Mouse (Mus musculus): Measurements from ENCODE around the gene Cela1. TPM values are rescaled to one million over a fixed set of nuclear protein-coding genes. Genes with fewer than 3 reads are reported as not detected.

Cela1 gene
- polyA plus RNA-seq, 1 experiment from 2014 or later, result 1.7 TPM

GRCm38 (mm10) chr15:100715399-100715993, 27.8 kb upstream of the Cela1 start:
- H3K27me3 ChIP-seq (ENCODE audit: control insufficient read depth, insufficient read depth, low read length), result no peaks in the 10 kb centered on the region
- no peak overlapping the region for H3K4me2 ChIP-seq (ENCODE audit: low read depth, low read length)
- H3K36me3 ChIP-seq (ENCODE audit: control insufficient read depth, insufficient read depth, low read length), result no peaks in the 10 kb centered on the region
- H3K9me3 ChIP-seq (ENCODE audit: control insufficient read depth, low read length), result no peaks in the 10 kb centered on the region
- H3K27ac ChIP-seq (ENCODE audit: low read depth, low read length), result no peak overlapping the region
- no peak overlapping the region for H3K9ac ChIP-seq (replicated peaks; ENCODE audit: low read depth, low read length)
- H3K4me3 ChIP-seq (ENCODE audit: low read depth, low read length), result no peak overlapping the region
- WGBS, result 76% methylated on average over 9 of the region's 9 CpGs
- H3K4me1 ChIP-seq (ENCODE audit: control insufficient read depth, insufficient read depth, low read length), result no peaks in the 10 kb centered on the region
- no peak for ATAC-seq (ENCODE audit: low read depth)

- no peaks in the 10 kb centered on the region for H3K4me1 ChIP-seq (ENCODE audit: control insufficient read depth, insufficient read depth, low read length)
- H3K4me3 ChIP-seq (ENCODE audit: low read depth, low read length), result no peak overlapping the region
- WGBS, result 94% methylated on average over 8 of the region's 8 CpGs
- no peaks in the 10 kb centered on the region for H3K9me3 ChIP-seq (ENCODE audit: control insufficient read depth, low read length)
- no peak overlapping the region for H3K9ac ChIP-seq (replicated peaks; ENCODE audit: low read depth, low read length)
- H3K27me3 ChIP-seq (ENCODE audit: control insufficient read depth, insufficient read depth, low read length), result no peaks in the 10 kb centered on the region
- H3K27ac ChIP-seq (ENCODE audit: low read depth, low read length), result no peak overlapping the region
- H3K4me2 ChIP-seq (ENCODE audit: low read depth, low read length), result no peak overlapping the region
- ATAC-seq (ENCODE audit: low read depth), result no peak
- H3K36me3 ChIP-seq (ENCODE audit: control insufficient read depth, insufficient read depth, low read length), result no peaks in the 10 kb centered on the region
Measured at GRCm38 (mm10) chr15:100714470-100714869, 26.7 kb upstream of the Cela1 start.

GRCm38 (mm10) chr15:100710838-100711237, 23.1 kb upstream of the Cela1 start:
- H3K4me1 ChIP-seq (ENCODE audit: control insufficient read depth, insufficient read depth, low read length), result no peaks in the 10 kb centered on the region
- no peaks in the 10 kb centered on the region for H3K27me3 ChIP-seq (ENCODE audit: control insufficient read depth, insufficient read depth, low read length)
- no peaks in the 10 kb centered on the region for H3K9me3 ChIP-seq (ENCODE audit: control insufficient read depth, low read length)
- no peak overlapping the region for H3K4me3 ChIP-seq (ENCODE audit: low read depth, low read length)
- H3K27ac ChIP-seq (ENCODE audit: low read depth, low read length), result no peak overlapping the region
- no peak for ATAC-seq (ENCODE audit: low read depth)
- no peak overlapping the region for H3K4me2 ChIP-seq (ENCODE audit: low read depth, low read length)
- no peaks in the 10 kb centered on the region for H3K36me3 ChIP-seq (ENCODE audit: control insufficient read depth, insufficient read depth, low read length)
- H3K9ac ChIP-seq (replicated peaks; ENCODE audit: low read depth, low read length), result no peak overlapping the region
- WGBS, result 65% methylated on average over 6 of the region's 6 CpGs

- no peak overlapping the region for H3K27ac ChIP-seq (ENCODE audit: low read depth, low read length)
- H3K9ac ChIP-seq (replicated peaks; ENCODE audit: low read depth, low read length), result no peak overlapping the region
- ATAC-seq (ENCODE audit: low read depth), result no peak
- H3K4me2 ChIP-seq (ENCODE audit: low read depth, low read length), result no peak overlapping the region
- H3K27me3 ChIP-seq (ENCODE audit: control insufficient read depth, insufficient read depth, low read length), result no peaks in the 10 kb centered on the region
- H3K4me3 ChIP-seq (ENCODE audit: low read depth, low read length), result no peak overlapping the region
- no peaks in the 10 kb centered on the region for H3K4me1 ChIP-seq (ENCODE audit: control insufficient read depth, insufficient read depth, low read length)
- 86% methylated on average over 8 of the region's 8 CpGs for WGBS
- H3K9me3 ChIP-seq (ENCODE audit: control insufficient read depth, low read length), result no peaks in the 10 kb centered on the region
- H3K36me3 ChIP-seq (ENCODE audit: control insufficient read depth, insufficient read depth, low read length), result no peaks in the 10 kb centered on the region
Measured at GRCm38 (mm10) chr15:100708433-100709078, 20.8 kb upstream of the Cela1 start.

- Histone ChIP-seq H3K36me3 (ENCODE audit: control insufficient read depth, insufficient read depth, low read length) (no peaks in the 10 kb centered on the region), H3K27ac (ENCODE audit: low read depth, low read length) (no peak overlapping the region), H3K27me3 (ENCODE audit: control insufficient read depth, insufficient read depth, low read length) (no peaks in the 10 kb centered on the region), H3K9ac (replicated peaks; ENCODE audit: low read depth, low read length) (no peak overlapping the region), H3K4me1 (ENCODE audit: control insufficient read depth, insufficient read depth, low read length) (no peaks in the 10 kb centered on the region), H3K9me3 (ENCODE audit: control insufficient read depth, low read length) (no peaks in the 10 kb centered on the region), H3K4me2 (ENCODE audit: low read depth, low read length) (no peak overlapping the region), H3K4me3 (ENCODE audit: low read depth, low read length) (no peak overlapping the region)
- 72% methylated on average over 8 of the region's 8 CpGs for WGBS
- no peak for ATAC-seq (ENCODE audit: low read depth)
Measured at GRCm38 (mm10) chr15:100706226-100706625, 18.5 kb upstream of the Cela1 start.

GRCm38 (mm10) chr15:100705376-100705775, 17.7 kb upstream of the Cela1 start:
- no peaks in the 10 kb centered on the region for H3K4me1 ChIP-seq (ENCODE audit: control insufficient read depth, insufficient read depth, low read length)
- no peak overlapping the region for H3K9ac ChIP-seq (replicated peaks; ENCODE audit: low read depth, low read length)
- no peaks in the 10 kb centered on the region for H3K9me3 ChIP-seq (ENCODE audit: control insufficient read depth, low read length)
- 82% methylated on average over 1 of the region's 1 CpGs for WGBS
- H3K4me2 ChIP-seq (ENCODE audit: low read depth, low read length), result no peak overlapping the region
- no peaks in the 10 kb centered on the region for H3K36me3 ChIP-seq (ENCODE audit: control insufficient read depth, insufficient read depth, low read length)
- no peaks in the 10 kb centered on the region for H3K27me3 ChIP-seq (ENCODE audit: control insufficient read depth, insufficient read depth, low read length)
- H3K4me3 ChIP-seq (ENCODE audit: low read depth, low read length), result no peak overlapping the region
- H3K27ac ChIP-seq (ENCODE audit: low read depth, low read length), result no peak overlapping the region
- ATAC-seq (ENCODE audit: low read depth), result no peak

GRCm38 (mm10) chr15:100703913-100704312, 16.2 kb upstream of the Cela1 start:
- no peaks in the 10 kb centered on the region for H3K9me3 ChIP-seq (ENCODE audit: control insufficient read depth, low read length)
- no peaks in the 10 kb centered on the region for H3K4me1 ChIP-seq (ENCODE audit: control insufficient read depth, insufficient read depth, low read length)
- WGBS, result 7% methylated on average over 17 of the region's 17 CpGs
- no peak overlapping the region for H3K4me3 ChIP-seq (ENCODE audit: low read depth, low read length)
- ATAC-seq (ENCODE audit: low read depth), result no peak
- H3K4me2 ChIP-seq (ENCODE audit: low read depth, low read length), result peak overlapping the region; percentile 23; the same call in 1 of the 2 replicates
- no peak overlapping the region for H3K9ac ChIP-seq (replicated peaks; ENCODE audit: low read depth, low read length)
- no peaks in the 10 kb centered on the region for H3K36me3 ChIP-seq (ENCODE audit: control insufficient read depth, insufficient read depth, low read length)
- no peak overlapping the region for H3K27ac ChIP-seq (ENCODE audit: low read depth, low read length)
- no peaks in the 10 kb centered on the region for H3K27me3 ChIP-seq (ENCODE audit: control insufficient read depth, insufficient read depth, low read length)

- WGBS, result 78% methylated on average over 6 of the region's 6 CpGs
- H3K36me3 ChIP-seq (ENCODE audit: control insufficient read depth, insufficient read depth, low read length), result no peaks in the 10 kb centered on the region
- no peak overlapping the region for H3K27ac ChIP-seq (ENCODE audit: low read depth, low read length)
- H3K4me1 ChIP-seq (ENCODE audit: control insufficient read depth, insufficient read depth, low read length), result no peaks in the 10 kb centered on the region
- H3K4me2 ChIP-seq (ENCODE audit: low read depth, low read length), result no peak overlapping the region
- H3K9me3 ChIP-seq (ENCODE audit: control insufficient read depth, low read length), result no peaks in the 10 kb centered on the region
- H3K9ac ChIP-seq (replicated peaks; ENCODE audit: low read depth, low read length), result no peak overlapping the region
- H3K4me3 ChIP-seq (ENCODE audit: low read depth, low read length), result no peak overlapping the region
- H3K27me3 ChIP-seq (ENCODE audit: control insufficient read depth, insufficient read depth, low read length), result no peaks in the 10 kb centered on the region
- no peak for ATAC-seq (ENCODE audit: low read depth)
Measured at GRCm38 (mm10) chr15:100701856-100702255, 14.1 kb upstream of the Cela1 start.

GRCm38 (mm10) chr15:100701108-100701507, 13.4 kb upstream of the Cela1 start:
- 71% methylated on average over 10 of the region's 10 CpGs for WGBS
- H3K4me3 ChIP-seq (ENCODE audit: low read depth, low read length), result no peak overlapping the region
- no peak overlapping the region for H3K4me2 ChIP-seq (ENCODE audit: low read depth, low read length)
- no peaks in the 10 kb centered on the region for H3K4me1 ChIP-seq (ENCODE audit: control insufficient read depth, insufficient read depth, low read length)
- H3K9ac ChIP-seq (replicated peaks; ENCODE audit: low read depth, low read length), result no peak overlapping the region
- no peak for ATAC-seq (ENCODE audit: low read depth)
- no peaks in the 10 kb centered on the region for H3K9me3 ChIP-seq (ENCODE audit: control insufficient read depth, low read length)
- H3K27me3 ChIP-seq (ENCODE audit: control insufficient read depth, insufficient read depth, low read length), result no peaks in the 10 kb centered on the region
- H3K27ac ChIP-seq (ENCODE audit: low read depth, low read length), result no peak overlapping the region
- H3K36me3 ChIP-seq (ENCODE audit: control insufficient read depth, insufficient read depth, low read length), result no peaks in the 10 kb centered on the region
